ENCODE assay signal across 11 mouse cellular contexts in genomic region chr10:70655828-70656227, GRCm38 (mm10). TPM values are rescaled to one million over a fixed set of nuclear protein-coding genes. Genes with fewer than 3 reads are reported as not detected.
A peak's percentile ranks its signal among the peaks of the same experiment; 100 is the strongest.
DNase-seq lines count a peak whose midpoint lies in the region; ATAC-seq and TF ChIP-seq lines count a peak whose summit lies in the region.
"Had no signal": no experiment of that assay in that cellular context is flagged by ENCODE, and none has a peak within 500 bp of the region (broad histone marks: within the 10 kb centered on the region; RNA-seq: fewer than 3 reads in every experiment).

Phyhipl (minus strand) TSS chr10:70655965.

- H3K9me3 ChIP-seq in hindbrain, embryonic 11.5 days (ENCODE audit: control insufficient read depth, low read length), result no peaks in the 10 kb centered on the region
- H3K9me3 ChIP-seq in midbrain, embryonic 14.5 days (ENCODE audit: control insufficient read depth, low read length), result 0 out of 2 replicates have a peak, but pooled peaks cover 3% of the 10 kb centered on the region
- H3K9me3 ChIP-seq in liver, postnatal 0 days (ENCODE audit: low read length), result no peaks in the 10 kb centered on the region
- H3K9me3 ChIP-seq: heart, embryonic 13.5 days; limb, embryonic 15.5 days had no signal

- no peak for TF ChIP-seq CTCF in liver, postnatal 0 days (IDR thresholded peaks at IDR 0.05; ENCODE audit: low read depth)

- H3K9ac ChIP-seq in hindbrain, embryonic 11.5 days (ENCODE audit: low read depth, low read length), result no peak within 1 kb of the TSS
- no peak within 1 kb of the TSS for H3K9ac ChIP-seq in midbrain, embryonic 14.5 days (replicated peaks; ENCODE audit: low read length)
- H3K9ac ChIP-seq in liver, postnatal 0 days (replicated peaks), result no peak within 1 kb of the TSS
- H3K9ac ChIP-seq: heart, embryonic 13.5 days; limb, embryonic 15.5 days had no signal

- ATAC-seq in hindbrain, embryonic 11.5 days (ENCODE audit: low FRiP score), result peak; percentile 64
- no peak for ATAC-seq in midbrain, embryonic 14.5 days (ENCODE audit: low FRiP score, low TSS enrichment)
- ATAC-seq in liver, postnatal 0 days, result no peak

- DNase-seq in frontal cortex, adult 2 months (ENCODE audit: extremely low spot score in 1 of 2, low spot score in 1 of 2), result no peak
- DNase-seq in frontal cortex, postnatal 14 days (ENCODE audit: low spot score in 2 of 2), result no peak
- no peak for DNase-seq in hindbrain, embryonic 11.5 days (ENCODE audit: low spot score)
- peak; percentile 73 to 77 for DNase-seq in kidney, postnatal 25 days
- no peak for DNase-seq in midbrain, embryonic 14.5 days
- no peak for DNase-seq in liver, postnatal 0 days
- no peak for DNase-seq in right cerebral cortex, postnatal 14 days
- DNase-seq in urinary bladder, postnatal 4 days (ENCODE audit: low spot score in 2 of 2), result no peak

- no peak within 1 kb of the TSS for H3K27ac ChIP-seq in hindbrain, embryonic 11.5 days (ENCODE audit: low read depth, low read length)
- H3K27ac ChIP-seq in midbrain, embryonic 14.5 days (replicated peaks; ENCODE audit: low read depth, low read length), result no peak within 1 kb of the TSS
- no peak within 1 kb of the TSS for H3K27ac ChIP-seq in liver, postnatal 0 days (ENCODE audit: low read depth)
- H3K27ac ChIP-seq: heart, embryonic 13.5 days; limb, embryonic 15.5 days had no signal

- H3K4me1 ChIP-seq in hindbrain, embryonic 11.5 days (replicated peaks; ENCODE audit: control insufficient read depth, insufficient read depth, low read length), result peaks cover 2% of the 10 kb centered on the region; the same call in 1 of the 2 replicates
- peaks cover 17% of the 10 kb centered on the region; the same call in 1 of the 2 replicates for H3K4me1 ChIP-seq in midbrain, embryonic 14.5 days (ENCODE audit: control insufficient read depth, insufficient read depth, low read length)
- no peaks in the 10 kb centered on the region for H3K4me1 ChIP-seq in liver, postnatal 0 days (ENCODE audit: insufficient read depth)
- H3K4me1 ChIP-seq: heart, embryonic 13.5 days; limb, embryonic 15.5 days had no signal

- H3K27me3 ChIP-seq in hindbrain, embryonic 11.5 days (ENCODE audit: control insufficient read depth, insufficient read depth, low read length), result no peaks in the 10 kb centered on the region
- no peaks in the 10 kb centered on the region for H3K27me3 ChIP-seq in midbrain, embryonic 14.5 days (ENCODE audit: control insufficient read depth, insufficient read depth, low read length)
- H3K27me3 ChIP-seq in liver, postnatal 0 days (ENCODE audit: insufficient read depth, low read length), result no peaks in the 10 kb centered on the region
- H3K27me3 ChIP-seq: heart, embryonic 13.5 days; limb, embryonic 15.5 days had no signal

- TF ChIP-seq EP300 in liver, postnatal 0 days (IDR thresholded peaks at IDR 0.05; ENCODE audit: low read depth), result no peak

- no peaks in the 10 kb centered on the region for H3K36me3 ChIP-seq in hindbrain, embryonic 11.5 days (ENCODE audit: control insufficient read depth, insufficient read depth, low read length)
- no peaks in the 10 kb centered on the region for H3K36me3 ChIP-seq in midbrain, embryonic 14.5 days (ENCODE audit: control insufficient read depth, insufficient read depth, low read length)
- H3K36me3 ChIP-seq in liver, postnatal 0 days (replicated peaks; ENCODE audit: insufficient read depth, low read length), result no peaks in the 10 kb centered on the region
- H3K36me3 ChIP-seq: heart, embryonic 13.5 days; limb, embryonic 15.5 days had no signal

- WGBS in hindbrain, embryonic 11.5 days, result 47% methylated on average over 7 of the region's 7 CpGs
- 68% methylated on average over 7 of the region's 7 CpGs for WGBS in midbrain, embryonic 14.5 days
- 66% methylated on average over 7 of the region's 7 CpGs for WGBS in liver, postnatal 0 days (ENCODE audit: insufficient replicate concordance)

- no peak within 1 kb of the TSS for H3K4me3 ChIP-seq in hindbrain, embryonic 11.5 days (ENCODE audit: low read depth, low read length)
- no peak within 1 kb of the TSS for H3K4me3 ChIP-seq in midbrain, embryonic 14.5 days (replicated peaks; ENCODE audit: low read depth, low read length)
- no peak within 1 kb of the TSS for H3K4me3 ChIP-seq in liver, postnatal 0 days (ENCODE audit: low read depth, low read length)
- H3K4me3 ChIP-seq: erythroblast, embryonic 14.5 days; heart, embryonic 13.5 days; limb, embryonic 15.5 days had no signal

- H3K4me2 ChIP-seq in hindbrain, embryonic 11.5 days (replicated peaks; ENCODE audit: low read depth, low read length), result no peak within 1 kb of the TSS
- no peak within 1 kb of the TSS for H3K4me2 ChIP-seq in midbrain, embryonic 14.5 days (ENCODE audit: low read length)
- H3K4me2 ChIP-seq in liver, postnatal 0 days (ENCODE audit: low read depth, low read length), result no peak within 1 kb of the TSS
- H3K4me2 ChIP-seq: heart, embryonic 13.5 days; limb, embryonic 15.5 days had no signal

RNA-seq across cellular contexts. Expression of gene Phyhipl, which starts in this region (rescaled TPM):
- 179 and 194 TPM in 2 replicates for polyA plus RNA-seq in frontal cortex, adult 2 months (2012; rRNA removed)
- 118 and 131 TPM in 2 replicates for polyA plus RNA-seq in hindbrain, embryonic 11.5 days (2014; fragmentation: Nextera tagmentation; extraction: Ambion mirVana)
- 225 and 246 TPM in 2 replicates for polyA plus RNA-seq in midbrain, embryonic 14.5 days (2014; fragmentation: Nextera tagmentation; extraction: Ambion mirVana)
- polyA plus RNA-seq in liver, postnatal 0 days (2015; fragmentation: Nextera tagmentation; extraction: Ambion mirVana), result 0.07 TPM in 1 of 2 replicates, not detected in the other
- polyA plus RNA-seq: erythroblast, embryonic 14.5 days had no signal

Comparison
In these comparisons a context has a peak if more than half of its experiments do, and no peak if none do; other contexts are left out.
1. RNA of gene Phyhipl (polyA plus RNA-seq): 225 to 246 TPM in midbrain, embryonic 14.5 days, 179 to 194 TPM in frontal cortex, adult 2 months and 118 to 131 TPM in hindbrain, embryonic 11.5 days; 0.07 TPM in liver, postnatal 0 days; every median in the first group is over 100 times any median in the second.
2. DNase-seq: peak in kidney, postnatal 25 days (2 of 2); none in frontal cortex, adult 2 months (0 of 2), frontal cortex, postnatal 14 days (0 of 2), hindbrain, embryonic 11.5 days (single experiment), midbrain, embryonic 14.5 days (single experiment), liver, postnatal 0 days (single experiment), right cerebral cortex, postnatal 14 days (single experiment) and urinary bladder, postnatal 4 days (0 of 2).